Mouse (Mus musculus): Measurements from ENCODE around the gene Slc6a6. TPM values are rescaled to one million over a fixed set of nuclear protein-coding genes. Genes with fewer than 3 reads are reported as not detected.

Gene Slc6a6
- polyA plus RNA-seq, 1 experiment from 2014 or later = 109 TPM

- Histone ChIP-seq H3K27ac (ENCODE audit: low read depth, low read length) (peak overlapping the region; percentile 96), H3K4me2 (replicated peaks; ENCODE audit: low read depth) (peak overlapping the region; percentile 92), H3K4me3 (ENCODE audit: low read depth, low read length) (peak overlapping the region; percentile 91), H3K9me3 (ENCODE audit: control insufficient read depth) (no peaks in the 10 kb centered on the region), H3K4me1 (replicated peaks; ENCODE audit: control insufficient read depth, insufficient read depth, low read length) (0 out of 2 replicates have a peak, but pooled peaks cover 11% of the 10 kb centered on the region), H3K9ac (ENCODE audit: low read depth, low read length) (peak overlapping the region; percentile 86), H3K36me3 (ENCODE audit: control insufficient read depth, insufficient read depth) (no peaks in the 10 kb centered on the region), H3K27me3 (replicated peaks; ENCODE audit: control insufficient read depth, insufficient read depth, low read length) (no peaks in the 10 kb centered on the region)
- 3% methylated on average over 2 of the region's 2 CpGs for WGBS
- no peak for ATAC-seq
- TF ChIP-seq CTCF (IDR thresholded peaks at IDR 0.05; ENCODE audit: low read depth) = no peak
Observed at GRCm38 (mm10) chr6:91685533-91685883, 1.7 kb downstream of the Slc6a6 start.

- H3K4me3 ChIP-seq (ENCODE audit: low read depth, low read length) = peak overlapping the region; percentile 91
- 0 out of 2 replicates have a peak, but pooled peaks have one; percentile 5 for ATAC-seq
- H3K9ac ChIP-seq (ENCODE audit: low read depth, low read length) = 0 out of 2 replicates have a peak overlapping the region, but pooled peaks have one; percentile 86
- H3K9me3 ChIP-seq (ENCODE audit: control insufficient read depth) = no peaks in the 10 kb centered on the region
- 0 out of 2 replicates have a peak, but pooled peaks cover 11% of the 10 kb centered on the region for H3K4me1 ChIP-seq (replicated peaks; ENCODE audit: control insufficient read depth, insufficient read depth, low read length)
- TF ChIP-seq CTCF (IDR thresholded peaks at IDR 0.05; ENCODE audit: low read depth) = no peak
- H3K27ac ChIP-seq (ENCODE audit: low read depth, low read length) = peak overlapping the region; percentile 96
- H3K36me3 ChIP-seq (ENCODE audit: control insufficient read depth, insufficient read depth) = no peaks in the 10 kb centered on the region
- H3K27me3 ChIP-seq (replicated peaks; ENCODE audit: control insufficient read depth, insufficient read depth, low read length) = no peaks in the 10 kb centered on the region
- WGBS = 35% methylated on average over 7 of the region's 7 CpGs
- H3K4me2 ChIP-seq (replicated peaks; ENCODE audit: low read depth) = peak overlapping the region; percentile 92
Observed at GRCm38 (mm10) chr6:91685896-91686295, 2.0 kb downstream of the Slc6a6 start.

- Histone ChIP-seq H3K27me3 (replicated peaks; ENCODE audit: control insufficient read depth, insufficient read depth, low read length) (no peaks in the 10 kb centered on the region), H3K4me3 (ENCODE audit: low read depth, low read length) (peak overlapping the region; percentile 91), H3K4me1 (replicated peaks; ENCODE audit: control insufficient read depth, insufficient read depth, low read length) (0 out of 2 replicates have a peak, but pooled peaks cover 14% of the 10 kb centered on the region), H3K4me2 (replicated peaks; ENCODE audit: low read depth) (peak overlapping the region; percentile 92), H3K36me3 (ENCODE audit: control insufficient read depth, insufficient read depth) (peaks cover 2% of the 10 kb centered on the region; the same call in 1 of the 2 replicates), H3K9ac (ENCODE audit: low read depth, low read length) (0 out of 2 replicates have a peak overlapping the region, but pooled peaks have one; percentile 86), H3K9me3 (ENCODE audit: control insufficient read depth) (no peaks in the 10 kb centered on the region), H3K27ac (ENCODE audit: low read depth, low read length) (peak overlapping the region; percentile 96)
- peak; percentile 14 for ATAC-seq
- no peak for TF ChIP-seq CTCF (IDR thresholded peaks at IDR 0.05; ENCODE audit: low read depth)
- 26% methylated on average over 4 of the region's 4 CpGs for WGBS
Observed at GRCm38 (mm10) chr6:91686597-91686996, 2.7 kb downstream of the Slc6a6 start.

GRCm38 (mm10) chr6:91688021-91688420, 4.2 kb downstream of the Slc6a6 start:
- H3K4me3 ChIP-seq (ENCODE audit: low read depth, low read length) = 0 out of 2 replicates have a peak overlapping the region, but pooled peaks have one; percentile 7
- ATAC-seq = no peak
- peaks cover 13% of the 10 kb centered on the region; the same call in 1 of the 2 replicates for H3K36me3 ChIP-seq (ENCODE audit: control insufficient read depth, insufficient read depth)
- no peaks in the 10 kb centered on the region for H3K27me3 ChIP-seq (replicated peaks; ENCODE audit: control insufficient read depth, insufficient read depth, low read length)
- 0 out of 2 replicates have a peak overlapping the region, but pooled peaks have one; percentile 1 for H3K9ac ChIP-seq (ENCODE audit: low read depth, low read length)
- H3K9me3 ChIP-seq (ENCODE audit: control insufficient read depth) = no peaks in the 10 kb centered on the region
- 0 out of 2 replicates have a peak, but pooled peaks cover 17% of the 10 kb centered on the region for H3K4me1 ChIP-seq (replicated peaks; ENCODE audit: control insufficient read depth, insufficient read depth, low read length)
- TF ChIP-seq CTCF (IDR thresholded peaks at IDR 0.05; ENCODE audit: low read depth) = no peak
- H3K4me2 ChIP-seq (replicated peaks; ENCODE audit: low read depth) = peak overlapping the region; percentile 50
- WGBS = 28% methylated on average over 6 of the region's 6 CpGs
- H3K27ac ChIP-seq (ENCODE audit: low read depth, low read length) = 0 out of 2 replicates have a peak overlapping the region, but pooled peaks have one; percentile 21

- no peaks in the 10 kb centered on the region for H3K9me3 ChIP-seq (ENCODE audit: control insufficient read depth)
- H3K27ac ChIP-seq (ENCODE audit: low read depth, low read length) = peak overlapping the region; percentile 82
- peak overlapping the region; percentile 35; the same call in 1 of the 2 replicates for H3K4me2 ChIP-seq (replicated peaks; ENCODE audit: low read depth)
- H3K4me1 ChIP-seq (replicated peaks; ENCODE audit: control insufficient read depth, insufficient read depth, low read length) = 0 out of 2 replicates have a peak, but pooled peaks cover 17% of the 10 kb centered on the region
- no peak for TF ChIP-seq CTCF (IDR thresholded peaks at IDR 0.05; ENCODE audit: low read depth)
- H3K9ac ChIP-seq (ENCODE audit: low read depth, low read length) = no peak overlapping the region
- H3K27me3 ChIP-seq (replicated peaks; ENCODE audit: control insufficient read depth, insufficient read depth, low read length) = no peaks in the 10 kb centered on the region
- peaks cover 20% of the 10 kb centered on the region; the same call in 1 of the 2 replicates for H3K36me3 ChIP-seq (ENCODE audit: control insufficient read depth, insufficient read depth)
- H3K4me3 ChIP-seq (ENCODE audit: low read depth, low read length) = no peak overlapping the region
- no peak for ATAC-seq
Observed at GRCm38 (mm10) chr6:91689231-91689630, 5.4 kb downstream of the Slc6a6 start.

- peak; percentile 5; the same call in 1 of the 2 replicates for ATAC-seq
- Histone ChIP-seq H3K9me3 (ENCODE audit: control insufficient read depth) (no peaks in the 10 kb centered on the region), H3K4me2 (replicated peaks; ENCODE audit: low read depth) (peak overlapping the region; percentile 35), H3K4me1 (replicated peaks; ENCODE audit: control insufficient read depth, insufficient read depth, low read length) (peaks cover 21% of the 10 kb centered on the region; the same call in 1 of the 2 replicates), H3K9ac (ENCODE audit: low read depth, low read length) (0 out of 2 replicates have a peak overlapping the region, but pooled peaks have one; percentile 12), H3K27me3 (replicated peaks; ENCODE audit: control insufficient read depth, insufficient read depth, low read length) (no peaks in the 10 kb centered on the region), H3K4me3 (ENCODE audit: low read depth, low read length) (no peak overlapping the region), H3K36me3 (ENCODE audit: control insufficient read depth, insufficient read depth) (peaks cover 27% of the 10 kb centered on the region; the same call in 1 of the 2 replicates), H3K27ac (ENCODE audit: low read depth, low read length) (peak overlapping the region; percentile 80)
- 38% methylated on average over 7 of the region's 7 CpGs for WGBS
- TF ChIP-seq CTCF (IDR thresholded peaks at IDR 0.05; ENCODE audit: low read depth) = no peak
Observed at GRCm38 (mm10) chr6:91690222-91690621, 6.4 kb downstream of the Slc6a6 start.

Data from intestine, postnatal 0 days (tissue).